Mouse (Mus musculus) spleen, adult 2 months (tissue): ENCODE measurements around the gene Mat2a.

Source experiments
- CTCF ChIP-seq: fragments of 200-500 bp; IDR thresholded peaks from 2 replicates; pipeline ENCODE4 v1.5.1; 2011; ENCODE audit warnings: mild to moderate bottlenecking, inconsistent platforms; ENCODE audit not compliant: insufficient read depth, insufficient read length, insufficient replicate concordance; ENCODE audit errors: extremely low read depth
- POLR2A ChIP-seq: fragments of 200-500 bp; IDR thresholded peaks from 2 replicates; pipeline ENCODE4 v1.6.1; 2011; ENCODE audit warnings: low read depth, low read length, inconsistent platforms

GRCm38 (mm10) chr6:72452329-72452728 is 13.0 kb upstream of the Mat2a start:
- TF ChIP-seq CTCF, result no peak
- no peak for TF ChIP-seq POLR2A
